Mouse (Mus musculus) kidney, postnatal 0 days (tissue): ENCODE data around the gene Hnrnpul1. TPM values are rescaled to one million over a fixed set of nuclear protein-coding genes. Genes with fewer than 3 reads are reported as not detected.

Experiments used
- ATAC-seq: fragments of 200-750 bp; cut with Nextera tagmentation; replicated peaks from 2 replicates; pipeline ENCODE4 v1.8.0; 2017; ENCODE audit warnings: low read depth, moderate number of reproducible peaks, moderate TSS enrichment, moderate library complexity; ENCODE audit not compliant: low FRiP score
- DNase-seq: peaks from one replicate; pipeline ENCODE4 v3.0.0-alpha.2; 2016; ENCODE audit warnings: low spot score
- H3K27ac ChIP-seq: fragments of 300-500 bp; sonication (generic); 2 replicates; pipeline ENCODE4 v1.5.1; 2014; ENCODE audit warnings: mild to moderate bottlenecking
- H3K27me3 ChIP-seq: fragments of 300-500 bp; sonication (generic); 2 replicates; pipeline ENCODE4 v1.6.1; 2014; ENCODE audit warnings: low read length, mixed read lengths; ENCODE audit not compliant: insufficient read depth
- H3K36me3 ChIP-seq: fragments of 300-500 bp; sonication (generic); 2 replicates; pipeline ENCODE4 v1.6.1; 2014; ENCODE audit warnings: low read length, mixed read lengths; ENCODE audit not compliant: insufficient read depth
- H3K4me1 ChIP-seq: fragments of 300-500 bp; sonication (generic); replicated peaks from 2 replicates; pipeline ENCODE4 v1.6.1; 2014; ENCODE audit warnings: antibody characterized with exemption, low read length, mixed read lengths; ENCODE audit not compliant: insufficient read depth
- H3K4me2 ChIP-seq: fragments of 300-500 bp; sonication (generic); 2 replicates; pipeline ENCODE4 v1.6.1; 2014; ENCODE audit warnings: mild to moderate bottlenecking, low read length, moderate library complexity, mixed read lengths
- H3K4me3 ChIP-seq: fragments of 300-500 bp; sonication (generic); replicated peaks from 2 replicates; pipeline ENCODE4 v1.5.1; 2014; ENCODE audit warnings: low read depth, low read length
- H3K9ac ChIP-seq: fragments of 300-500 bp; sonication (generic); 2 replicates; pipeline ENCODE4 v1.6.1; 2014; ENCODE audit warnings: low read depth, low read length
- H3K9me3 ChIP-seq: fragments of 300-500 bp; sonication (generic); replicated peaks from 2 replicates; pipeline ENCODE4 v1.6.1; 2016; ENCODE audit warnings: low read length, inconsistent platforms, mixed read lengths
- CTCF ChIP-seq: IDR thresholded peaks from 2 replicates; pipeline ENCODE4 v1.5.1; 2016; ENCODE audit warnings: antibody characterized with exemption, low read depth, mild to moderate bottlenecking, moderate library complexity
- WGBS: fragments of 180-500 bp; shearing (Covaris S2); extraction: QIAGEN DNeasy Blood & Tissue Kit; methylation state at CpG from one replicate; pipeline ENCODE4 v1.1.7; 2014; 5-methylcytosine and 5-hydroxymethylcytosine counted together
- polyA plus RNA-seq: library from polyadenylated mRNA; unstranded; fragments of >200 nt; fragmentation: Nextera tagmentation; extraction: Ambion mirVana; gene quantifications from 2 replicates; pipeline ENCODE4 v1.2.1, GENCODE M21; 2015

The Hnrnpul1 gene
- polyA plus RNA-seq, 1 experiment from 2014 or later: 56.0 TPM

GRCm38 (mm10) chr7:25787456-25788219 is 33.1 kb upstream of the Hnrnpul1 start:
- H3K9ac ChIP-seq: peak overlapping the region; percentile 61
- ATAC-seq (no peak), DNase-seq (peak; percentile 38)
- H3K27me3 ChIP-seq: no peaks in the 10 kb centered on the region
- peaks cover 12% of the 10 kb centered on the region; the same call in 1 of the 2 replicates for H3K4me1 ChIP-seq
- no peaks in the 10 kb centered on the region for H3K9me3 ChIP-seq
- peak overlapping the region; percentile 54 for H3K4me3 ChIP-seq
- WGBS: 20% methylated on average over 9 of the region's 9 CpGs
- H3K27ac ChIP-seq: peak overlapping the region; percentile 76; the same call in 1 of the 2 replicates
- peak overlapping the region; percentile 76 for H3K4me2 ChIP-seq
- no peak for TF ChIP-seq CTCF
- H3K36me3 ChIP-seq: no peaks in the 10 kb centered on the region

DNA sequence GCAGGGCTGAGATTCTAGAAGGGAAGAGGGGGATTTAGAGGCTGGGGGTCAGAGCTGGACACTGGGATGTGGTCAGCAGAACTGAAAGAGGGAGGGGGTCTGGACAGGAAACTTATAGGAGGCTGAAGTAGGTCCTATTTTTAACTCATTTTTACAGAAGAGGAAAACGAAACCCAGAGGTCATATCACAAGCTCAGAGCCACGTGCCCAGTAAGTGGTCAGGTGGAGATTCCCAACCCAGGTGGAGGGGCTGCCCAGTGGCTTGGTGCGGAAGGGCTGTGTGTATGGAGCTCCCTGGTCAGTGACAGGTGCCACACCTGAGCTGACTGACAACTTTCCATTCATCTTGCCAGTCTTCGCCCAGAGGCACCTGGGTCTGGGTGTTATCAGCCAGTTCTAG is 32.4 kb upstream of the Hnrnpul1 start:
- Histone ChIP-seq H3K27ac (no peak overlapping the region), H3K27me3 (no peaks in the 10 kb centered on the region), H3K36me3 (no peaks in the 10 kb centered on the region), H3K4me1 (peaks cover 14% of the 10 kb centered on the region), H3K4me3 (peak overlapping the region; percentile 54; the same call in 1 of the 2 replicates), H3K9ac (no peak overlapping the region), H3K4me2 (peak overlapping the region; percentile 76), H3K9me3 (no peaks in the 10 kb centered on the region)
- ATAC-seq (no peak), DNase-seq (no peak)
- WGBS: 57% methylated on average over 4 of the region's 4 CpGs
- TF ChIP-seq CTCF: no peak

GRCm38 (mm10) chr7:25785752-25786151 is 31.2 kb upstream of the Hnrnpul1 start:
- Histone ChIP-seq H3K27ac (no peak overlapping the region), H3K4me1 (peaks cover 26% of the 10 kb centered on the region), H3K4me3 (no peak overlapping the region), H3K9me3 (no peaks in the 10 kb centered on the region), H3K27me3 (no peaks in the 10 kb centered on the region), H3K4me2 (no peak overlapping the region), H3K9ac (no peak overlapping the region), H3K36me3 (peaks cover under 1% of the 10 kb centered on the region; the same call in 1 of the 2 replicates)
- DNase-seq (no peak), ATAC-seq (no peak)
- WGBS: 69% methylated on average over 4 of the region's 4 CpGs
- TF ChIP-seq CTCF: no peak

DNA sequence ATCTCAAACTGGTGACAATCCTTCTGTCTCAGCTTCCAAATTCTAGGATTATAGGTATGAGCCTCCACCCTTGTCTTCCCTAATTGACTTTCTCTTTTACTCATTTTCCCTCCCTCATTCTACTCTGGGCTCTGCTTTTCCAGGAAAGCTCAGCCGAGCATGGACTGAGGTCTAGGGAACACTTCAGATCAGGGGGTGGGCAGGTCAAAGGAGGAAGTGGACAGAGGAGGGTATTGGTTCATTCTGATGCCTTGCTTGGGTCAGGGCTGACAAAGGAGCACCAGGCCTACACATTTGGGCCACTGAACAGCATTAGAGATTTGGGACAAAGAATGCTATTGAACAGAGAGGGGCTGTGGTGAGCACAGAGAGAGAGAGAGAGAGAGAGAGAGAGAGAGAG is 30.3 kb upstream of the Hnrnpul1 start:
- no peak overlapping the region for H3K4me3 ChIP-seq
- no peaks in the 10 kb centered on the region for H3K27me3 ChIP-seq
- peaks cover 4% of the 10 kb centered on the region; the same call in 1 of the 2 replicates for H3K36me3 ChIP-seq
- no peaks in the 10 kb centered on the region for H3K9me3 ChIP-seq
- no peak overlapping the region for H3K4me2 ChIP-seq
- peaks cover 27% of the 10 kb centered on the region for H3K4me1 ChIP-seq
- H3K9ac ChIP-seq: no peak overlapping the region
- no peak overlapping the region for H3K27ac ChIP-seq
- ATAC-seq (no peak), DNase-seq (no peak)
- WGBS: 36% methylated on average over 1 of the region's 1 CpGs
- no peak for TF ChIP-seq CTCF

GRCm38 (mm10) chr7:25783746-25784145 is 29.2 kb upstream of the Hnrnpul1 start:
- H3K4me1 ChIP-seq: peaks cover 24% of the 10 kb centered on the region
- ATAC-seq (no peak), DNase-seq (no peak)
- H3K36me3 ChIP-seq: peaks cover 4% of the 10 kb centered on the region; the same call in 1 of the 2 replicates
- TF ChIP-seq CTCF: no peak
- H3K9me3 ChIP-seq: no peaks in the 10 kb centered on the region
- no peak overlapping the region for H3K4me2 ChIP-seq
- H3K9ac ChIP-seq: no peak overlapping the region
- 62% methylated on average over 8 of the region's 8 CpGs for WGBS
- H3K27me3 ChIP-seq: no peaks in the 10 kb centered on the region
- no peak overlapping the region for H3K27ac ChIP-seq
- no peak overlapping the region for H3K4me3 ChIP-seq

- TF ChIP-seq CTCF: no peak
- Histone ChIP-seq H3K9ac (no peak overlapping the region), H3K4me3 (no peak overlapping the region), H3K4me1 (peaks cover 24% of the 10 kb centered on the region), H3K27ac (peak overlapping the region; percentile 80), H3K36me3 (peaks cover 12% of the 10 kb centered on the region), H3K4me2 (no peak overlapping the region), H3K9me3 (no peaks in the 10 kb centered on the region), H3K27me3 (no peaks in the 10 kb centered on the region)
- 73% methylated on average over 6 of the region's 6 CpGs for WGBS
- ATAC-seq (no peak), DNase-seq (no peak)
Observed at GRCm38 (mm10) chr7:25782744-25783143, 28.2 kb upstream of the Hnrnpul1 start.
